Mouse (Mus musculus): ENCODE measurements around the gene Grm5.

Gene Grm5

GRCm38 (mm10) chr7:87583868-87584267 is at the start of gene Grm5:
Grm5 (plus strand) TSS chr7:87584168.
- in situ Hi-C loops (cut with MboI; ENCODE audit: low sequenced_read_pairs), result no loop called here

- in situ Hi-C loops (cut with MboI; ENCODE audit: low sequenced_read_pairs), result no loop called here
These were observed 44.9 kb upstream of the Grm5 start for GRCm38 (mm10) chr7:87539031-87539430.

GRCm38 (mm10) chr7:87565300-87565699 is 18.7 kb upstream of the Grm5 start:
- in situ Hi-C loops (cut with MboI; ENCODE audit: low sequenced_read_pairs), result loop anchor here (25.0 kb wide), 1 partner anchor 453 kb away; no protein-coding TSS in a partner anchor

GRCm38 (mm10) chr7:87566476-87566875 is 17.5 kb upstream of the Grm5 start:
- in situ Hi-C loops (cut with MboI; ENCODE audit: low sequenced_read_pairs), result loop anchor here (25.0 kb wide), 1 partner anchor 454 kb away; no protein-coding TSS in a partner anchor

GRCm38 (mm10) chr7:87584281-87584701 is 323 bp downstream of the Grm5 start:
- in situ Hi-C loops (cut with MboI; ENCODE audit: low sequenced_read_pairs), result no loop called here

GRCm38 (mm10) chr7:87586271-87586937 is 2.4 kb downstream of the Grm5 start:
- in situ Hi-C loops (cut with MboI; ENCODE audit: low sequenced_read_pairs), result no loop called here

GRCm38 (mm10) chr7:87587976-87588375 is 4.0 kb downstream of the Grm5 start:
- in situ Hi-C loops (cut with MboI; ENCODE audit: low sequenced_read_pairs), result no loop called here

GRCm38 (mm10) chr7:87626251-87626650 is 42.3 kb downstream of the Grm5 start:
- in situ Hi-C loops (cut with MboI; ENCODE audit: low sequenced_read_pairs), result no loop called here

- in situ Hi-C loops (cut with MboI; ENCODE audit: low sequenced_read_pairs), result no loop called here
These were observed 51.6 kb downstream of the Grm5 start for GRCm38 (mm10) chr7:87635530-87635929.

GRCm38 (mm10) chr7:87650610-87651009 is 66.6 kb downstream of the Grm5 start:
- in situ Hi-C loops (cut with MboI; ENCODE audit: low sequenced_read_pairs), result no loop called here

- in situ Hi-C loops (cut with MboI; ENCODE audit: low sequenced_read_pairs), result no loop called here
These were observed 77.8 kb downstream of the Grm5 start for GRCm38 (mm10) chr7:87661794-87662193.

- in situ Hi-C loops (cut with MboI; ENCODE audit: low sequenced_read_pairs), result no loop called here
These were observed 80.1 kb downstream of the Grm5 start for GRCm38 (mm10) chr7:87664041-87664440.

GRCm38 (mm10) chr7:87716393-87716792 is 132.4 kb downstream of the Grm5 start:
- in situ Hi-C loops (cut with MboI; ENCODE audit: low sequenced_read_pairs), result no loop called here

GRCm38 (mm10) chr7:87718631-87719030 is 134.7 kb downstream of the Grm5 start:
- in situ Hi-C loops (cut with MboI; ENCODE audit: low sequenced_read_pairs), result no loop called here

GRCm38 (mm10) chr7:87734511-87734910 is 150.5 kb downstream of the Grm5 start:
- in situ Hi-C loops (cut with MboI; ENCODE audit: low sequenced_read_pairs), result no loop called here

- in situ Hi-C loops (cut with MboI; ENCODE audit: low sequenced_read_pairs), result no loop called here
These were observed 178.0 kb downstream of the Grm5 start for GRCm38 (mm10) chr7:87761945-87762344.

- in situ Hi-C loops (cut with MboI; ENCODE audit: low sequenced_read_pairs), result no loop called here
These were observed 178.4 kb downstream of the Grm5 start for GRCm38 (mm10) chr7:87762376-87762775.

- in situ Hi-C loops (cut with MboI; ENCODE audit: low sequenced_read_pairs), result no loop called here
These were observed 203.6 kb downstream of the Grm5 start for GRCm38 (mm10) chr7:87787560-87787959.

- in situ Hi-C loops (cut with MboI; ENCODE audit: low sequenced_read_pairs), result no loop called here
These were observed 205.0 kb downstream of the Grm5 start for GRCm38 (mm10) chr7:87788963-87789362.

- in situ Hi-C loops (cut with MboI; ENCODE audit: low sequenced_read_pairs), result no loop called here
These were observed 209.9 kb downstream of the Grm5 start for GRCm38 (mm10) chr7:87793896-87794295.

GRCm38 (mm10) chr7:87824898-87825297 is 240.9 kb downstream of the Grm5 start:
- in situ Hi-C loops (cut with MboI; ENCODE audit: low sequenced_read_pairs), result no loop called here

- in situ Hi-C loops (cut with MboI; ENCODE audit: low sequenced_read_pairs), result no loop called here
These were observed 250.7 kb downstream of the Grm5 start for GRCm38 (mm10) chr7:87834669-87835068.

- in situ Hi-C loops (cut with MboI; ENCODE audit: low sequenced_read_pairs), result no loop called here
These were observed 254.6 kb downstream of the Grm5 start for GRCm38 (mm10) chr7:87838579-87838978.
